Mouse (Mus musculus) G1E (cell line): ENCODE measurements around the gene 5031439G07Rik. TPM values are rescaled to one million over a fixed set of nuclear protein-coding genes. Genes with fewer than 3 reads are reported as not detected.
A peak's percentile ranks its signal among the peaks of the same experiment; 100 is the strongest.

Source experiments
- ATAC-seq: 2 replicates; pipeline ENCODE4 v1.8.0; 2016; ENCODE audit warnings: mild to moderate bottlenecking; ENCODE audit not compliant: insufficient number of reproducible peaks, poor library complexity, low FRiP score, severe bottlenecking; ENCODE audit errors: extremely low read depth
- DNase-seq: peaks from one replicate; pipeline ENCODE4 v3.0.0; 2012; ENCODE audit warnings: low spot score
- H3K27me3 ChIP-seq: 2 replicates; pipeline ENCODE4 v1.6.1; 2012; ENCODE audit warnings: mild to moderate bottlenecking, low read length, inconsistent platforms; ENCODE audit not compliant: insufficient read depth
- H3K36me3 ChIP-seq: replicated peaks from 2 replicates; pipeline ENCODE3; 2012; ENCODE audit warnings: mild to moderate bottlenecking, inconsistent platforms
- H3K4me1 ChIP-seq: 2 replicates; pipeline ENCODE4 v1.6.1; 2012; ENCODE audit warnings: low read depth, low read length, inconsistent platforms, mixed read lengths; ENCODE audit not compliant: insufficient read depth
- H3K4me3 ChIP-seq: 2 replicates; pipeline ENCODE4 v1.5.1; 2012; ENCODE audit warnings: low read depth, mild to moderate bottlenecking, inconsistent platforms, low read length, moderate library complexity, mixed read lengths
- H3K9me3 ChIP-seq: replicated peaks from 2 replicates; pipeline ENCODE4 v1.6.1; 2012; ENCODE audit warnings: inconsistent platforms
- CTCF ChIP-seq: IDR thresholded peaks from 2 replicates; pipeline ENCODE4 v1.5.1; 2012; ENCODE audit warnings: low read depth, low read length, inconsistent platforms, mixed read lengths
- GATA1 ChIP-seq: IDR thresholded peaks from 2 replicates; pipeline ENCODE4 v1.6.1; 2012; ENCODE audit warnings: borderline replicate concordance, low read length, inconsistent platforms, mixed read lengths
- GATA2 ChIP-seq: IDR thresholded peaks from 2 replicates; pipeline ENCODE4 v1.6.1; 2012; ENCODE audit warnings: low read depth, low read length, inconsistent platforms, borderline replicate concordance
- POLR2AphosphoS5 ChIP-seq: IDR thresholded peaks from 2 replicates; pipeline ENCODE4 v1.6.1; 2012; ENCODE audit warnings: low read depth, low read length, inconsistent platforms; ENCODE audit not compliant: insufficient replicate concordance
- TAL1 ChIP-seq: conservative IDR thresholded peaks from 2 replicates; pipeline ENCODE4 v1.6.1; 2012; ENCODE audit warnings: low read depth, low read length, inconsistent platforms, mixed read lengths
- polyA plus RNA-seq: library from polyadenylated mRNA; stranded (reverse); fragments of >175 nt; gene quantifications from 2 replicates; pipeline ENCODE4 v1.2.3, GENCODE M21; 2012
- total RNA-seq, 2 experiments: library from RNA; stranded (forward) in 1 of 2; stranded (reverse) in 1 of 2; fragments of 200-1000 nt in 1 of 2; fragments of >200 nt in 1 of 2; fragmentation: Nextera tagmentation in 1 of 2; gene quantifications; 2 replicates each; pipeline ENCODE4 v1.2.3; 2014 to 2017

The 5031439G07Rik gene
- total and polyA plus RNA-seq, 3 experiments, result 8.8 to 41.8 (median 13.1) TPM

- ATAC-seq, result no peak
- H3K4me1 ChIP-seq, result peaks cover 36% of the 10 kb centered on the region
- H3K4me3 ChIP-seq, result peak overlapping the region; percentile 91; the same call in 1 of the 2 replicates
- DNase-seq, result peak; percentile 53
- H3K9me3 ChIP-seq, result no peaks in the 10 kb centered on the region
- TF ChIP-seq TAL1 (no peak), POLR2AphosphoS5 (no peak), CTCF (no peak), GATA1 (no peak), GATA2 (no peak)
- peaks cover 42% of the 10 kb centered on the region for H3K36me3 ChIP-seq
- H3K27me3 ChIP-seq, result no peaks in the 10 kb centered on the region
These were observed 2.0 kb downstream of the 5031439G07Rik start for GRCm38 (mm10) chr15:84986171-84987019.

DNA sequence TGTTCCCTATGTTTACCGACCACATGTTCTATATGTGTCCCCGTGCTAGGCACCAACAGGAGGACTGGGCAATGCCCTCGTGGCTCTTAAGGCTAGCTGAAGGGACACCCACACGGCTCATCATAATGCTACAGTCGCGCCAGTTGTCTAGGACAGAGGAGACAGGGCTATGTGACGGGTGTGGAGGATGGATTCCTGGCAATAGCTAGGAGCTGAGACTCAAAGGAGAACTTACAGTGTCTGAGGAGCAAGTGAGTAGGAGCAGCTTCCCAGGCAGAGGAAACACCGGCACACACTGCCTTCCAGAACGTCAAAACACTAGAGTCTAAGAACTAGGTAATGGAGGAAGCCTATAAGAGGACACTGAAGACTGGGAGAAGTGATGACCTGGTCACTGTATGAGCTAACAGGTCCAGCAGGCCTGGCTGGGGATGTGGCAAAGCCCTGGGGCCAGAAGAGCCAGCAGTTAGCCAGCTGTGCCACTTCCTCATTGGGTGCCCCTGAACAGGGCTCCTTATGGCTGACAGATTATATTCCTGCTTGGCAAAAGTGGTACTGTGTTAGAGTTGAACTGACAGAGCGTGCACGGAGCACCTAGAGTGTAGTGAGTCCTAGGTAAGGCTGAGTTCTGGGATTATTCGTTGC lies 2.7 kb downstream of the 5031439G07Rik start:
- H3K27me3 ChIP-seq, result no peaks in the 10 kb centered on the region
- H3K4me3 ChIP-seq, result no peak overlapping the region
- ATAC-seq, result no peak
- TF ChIP-seq POLR2AphosphoS5 (no peak), GATA2 (no peak)
- peaks cover 42% of the 10 kb centered on the region for H3K36me3 ChIP-seq
- H3K4me1 ChIP-seq, result peaks cover 36% of the 10 kb centered on the region
- no peak for DNase-seq
- no peaks in the 10 kb centered on the region for H3K9me3 ChIP-seq

GRCm38 (mm10) chr15:84983721-84984120 lies 4.6 kb downstream of the 5031439G07Rik start:
- ATAC-seq, result no peak
- H3K4me3 ChIP-seq, result no peak overlapping the region
- H3K36me3 ChIP-seq, result peaks cover 59% of the 10 kb centered on the region
- H3K27me3 ChIP-seq, result no peaks in the 10 kb centered on the region
- H3K9me3 ChIP-seq, result no peaks in the 10 kb centered on the region
- TF ChIP-seq GATA2 (no peak), TAL1 (no peak), GATA1 (no peak), POLR2AphosphoS5 (no peak), CTCF (no peak)
- DNase-seq, result no peak
- peaks cover 33% of the 10 kb centered on the region for H3K4me1 ChIP-seq

DNA sequence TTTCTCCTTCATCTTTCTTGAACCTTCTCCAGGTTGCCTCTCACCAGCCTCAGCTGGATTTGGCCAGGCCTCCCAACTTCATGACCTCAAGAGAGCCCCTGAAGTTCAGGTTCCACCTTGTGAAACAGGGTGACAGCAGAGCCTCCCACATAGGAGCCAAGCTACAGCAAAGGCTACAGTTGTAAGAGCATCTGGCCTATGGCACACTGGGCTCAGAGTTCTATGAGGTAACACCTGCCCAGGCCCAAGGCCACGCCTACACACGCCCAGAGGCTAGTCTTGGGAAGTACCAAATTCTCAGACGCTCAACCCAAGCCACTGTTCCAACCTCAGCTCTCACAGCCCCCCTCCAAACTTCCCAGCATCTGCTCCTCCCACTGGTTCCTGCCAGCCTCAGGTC lies 5.5 kb downstream of the 5031439G07Rik start:
- Histone ChIP-seq H3K27me3 (no peaks in the 10 kb centered on the region), H3K4me3 (no peak overlapping the region), H3K4me1 (peaks cover 26% of the 10 kb centered on the region), H3K36me3 (peaks cover 64% of the 10 kb centered on the region), H3K9me3 (no peaks in the 10 kb centered on the region)
- ATAC-seq (no peak), DNase-seq (no peak)
- TF ChIP-seq GATA2 (no peak), GATA1 (no peak), CTCF (no peak), POLR2AphosphoS5 (no peak), TAL1 (no peak)

DNA sequence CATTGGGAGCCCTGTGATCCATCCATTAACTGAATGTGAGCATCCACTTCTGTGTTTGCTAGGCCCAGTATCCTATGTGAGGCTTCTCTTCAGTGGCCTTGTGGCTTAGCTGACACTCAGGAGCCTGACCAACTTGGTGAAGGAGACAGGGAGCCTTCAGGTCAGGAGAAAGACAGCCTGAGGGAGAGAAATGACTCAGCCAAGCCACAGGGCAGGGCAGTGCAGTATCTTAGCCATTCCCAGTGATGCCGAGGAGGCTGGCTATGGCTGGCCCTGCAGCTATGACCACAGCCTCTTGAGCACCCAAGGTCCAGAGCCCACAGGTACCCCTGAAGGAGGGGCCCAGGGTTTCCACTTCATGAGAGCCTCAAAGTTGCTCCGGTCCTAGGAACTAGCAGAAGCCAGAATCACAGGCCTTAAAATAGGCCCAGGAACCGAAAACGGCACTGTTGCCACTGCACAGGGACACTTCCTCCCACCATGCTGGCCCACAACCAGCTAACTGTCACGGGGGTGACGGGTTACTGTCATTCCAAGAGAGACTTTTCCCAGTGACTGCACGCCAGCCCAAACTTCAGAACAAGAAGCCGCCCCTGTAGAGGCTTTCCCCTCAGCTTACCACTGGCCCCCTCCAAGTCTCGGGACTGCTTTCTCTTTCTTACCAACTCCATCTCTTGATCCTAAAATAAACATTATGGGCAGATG lies 6.6 kb downstream of the 5031439G07Rik start:
- ATAC-seq (no peak), DNase-seq (no peak)
- Histone ChIP-seq H3K4me3 (no peak overlapping the region), H3K4me1 (peaks cover 19% of the 10 kb centered on the region), H3K36me3 (peaks cover 74% of the 10 kb centered on the region), H3K9me3 (no peaks in the 10 kb centered on the region), H3K27me3 (no peaks in the 10 kb centered on the region)
- TF ChIP-seq GATA1, result no peak
- TF ChIP-seq CTCF, result no peak
- no peak for TF ChIP-seq POLR2AphosphoS5
- no peak for TF ChIP-seq TAL1
- TF ChIP-seq GATA2, result no peak

- ATAC-seq, result no peak
- no peak overlapping the region for H3K4me3 ChIP-seq
- no peaks in the 10 kb centered on the region for H3K27me3 ChIP-seq
- 0 out of 2 replicates have a peak, but pooled peaks cover 3% of the 10 kb centered on the region for H3K9me3 ChIP-seq
- TF ChIP-seq POLR2AphosphoS5 (no peak), GATA1 (no peak), TAL1 (no peak), CTCF (no peak)
- no peak for DNase-seq
- H3K4me1 ChIP-seq, result no peaks in the 10 kb centered on the region; the same call in 1 of the 2 replicates
- H3K36me3 ChIP-seq, result peaks cover 77% of the 10 kb centered on the region
These were observed 12.6 kb downstream of the 5031439G07Rik start for GRCm38 (mm10) chr15:84975729-84976128.
